Mouse (Mus musculus): ENCODE measurements at regions not wholly inside any gene's neighbourhood (a gene's known extent, or its start where the extent isn't known, plus 50 kb on each side); places are given as distances from the start of the nearest gene placed in this dataset.

GRCm38 (mm10) chr19:52321626-52322025 lies 57.5 kb downstream of the Ins1 start:
- DNase-seq, result no peak

- no peak for DNase-seq
Observed at GRCm38 (mm10) chr19:52331398-52331797, 67.3 kb downstream of the Ins1 start.

- no peak for DNase-seq
Observed at GRCm38 (mm10) chr19:52355175-52355574, 91.1 kb downstream of the Ins1 start.

- no peak for DNase-seq
Observed at GRCm38 (mm10) chr19:52374892-52375578, 110.9 kb downstream of the Ins1 start.

- no peak for DNase-seq
Observed at GRCm38 (mm10) chr19:52406653-52407052, 142.6 kb downstream of the Ins1 start.

GRCm38 (mm10) chr19:52428768-52429167 lies 164.7 kb downstream of the Ins1 start:
- no peak for DNase-seq

GRCm38 (mm10) chr19:52442523-52442922 lies 178.4 kb downstream of the Ins1 start:
- DNase-seq, result no peak

- DNase-seq, result no peak
Observed at GRCm38 (mm10) chr19:52448931-52449330, 184.8 kb downstream of the Ins1 start.

- peak; percentile 1 to 2 for DNase-seq
Observed at GRCm38 (mm10) chr19:52449392-52449791, 185.3 kb downstream of the Ins1 start.

Measured in kidney, postnatal 36 days (tissue).